Mouse (Mus musculus) MEL (cell line): ENCODE measurements at regions not wholly inside any gene's neighbourhood (a gene's known extent, or its start where the extent isn't known, plus 50 kb on each side); places are given as distances from the start of the nearest gene placed in this dataset.

Source experiments
- DNase-seq: peaks from one replicate; pipeline ENCODE4 v3.0.0; 2011; ENCODE audit warnings: low read depth, low spot score
- H3K27ac ChIP-seq: 2 replicates; pipeline ENCODE4 v1.5.1; 2012; ENCODE audit warnings: low read depth, mild to moderate bottlenecking, control low read depth, low read length, moderate library complexity; ENCODE audit not compliant: control insufficient read depth
- H3K27me3 ChIP-seq, 2 experiments: fragments of 150-350 bp in 1 of 2; sonication (generic) in 1 of 2; 2 replicates each; pipeline ENCODE4 v1.6.1; 2012; ENCODE audit warnings: low read length in 2 of 2, mild to moderate bottlenecking in 2 of 2, improper control_type of control experiment in 1 of 2, moderate library complexity in 1 of 2; ENCODE audit not compliant: insufficient read depth in 2 of 2, control insufficient read depth in 1 of 2
- H3K36me3 ChIP-seq, 2 experiments: 2 replicates each; pipeline ENCODE4 v1.6.1; 2012 to 2014; ENCODE audit warnings: low read length in 2 of 2, improper control_type of control experiment in 1 of 2, inconsistent platforms in 1 of 2, mild to moderate bottlenecking in 1 of 2; ENCODE audit not compliant: insufficient read depth in 2 of 2, control insufficient read depth in 1 of 2
- H3K4me1 ChIP-seq, 2 experiments: fragments of 150-350 bp in 1 of 2; sonication (generic) in 1 of 2; 2 replicates each; pipeline ENCODE4 v1.6.1; 2012; ENCODE audit warnings: low read length in 2 of 2, improper control_type of control experiment in 1 of 2, mild to moderate bottlenecking in 1 of 2; ENCODE audit not compliant: insufficient read depth in 2 of 2, control insufficient read depth in 1 of 2
- H3K4me3 ChIP-seq, 2 experiments: fragments of 150-350 bp in 1 of 2; sonication (generic) in 1 of 2; 2 replicates each; pipeline ENCODE4 v1.5.1; 2012; ENCODE audit warnings: low read depth in 2 of 2, low read length in 2 of 2, mild to moderate bottlenecking in 2 of 2, moderate library complexity in 2 of 2, control low read depth in 1 of 2, improper control_type of control experiment in 1 of 2; ENCODE audit not compliant: control insufficient read depth in 1 of 2, insufficient read depth in 1 of 2
- H3K79me2 ChIP-seq: 2 replicates; pipeline ENCODE4 v1.6.1; 2012; ENCODE audit warnings: mild to moderate bottlenecking, low read length, moderate library complexity; ENCODE audit not compliant: control insufficient read depth, poor library complexity, insufficient read depth
- H3K9ac ChIP-seq: 2 replicates; pipeline ENCODE4 v1.6.1; 2012; ENCODE audit warnings: low read depth, mild to moderate bottlenecking, control low read depth, low read length, moderate library complexity; ENCODE audit not compliant: control insufficient read depth, poor library complexity, severe bottlenecking
- H3K9me3 ChIP-seq: fragments of 150-350 bp; sonication (generic); replicated peaks from 2 replicates; pipeline ENCODE4 v1.6.1; 2012; ENCODE audit warnings: mild to moderate bottlenecking, low read length, improper control_type of control experiment, moderate library complexity; ENCODE audit not compliant: insufficient read depth
- BHLHE40 ChIP-seq: IDR thresholded peaks from 2 replicates; pipeline ENCODE4 v1.6.1; 2012; ENCODE audit warnings: low read depth, mild to moderate bottlenecking, inconsistent platforms, low read length, improper control_type of control experiment, borderline replicate concordance
- CHD2 ChIP-seq: IDR thresholded peaks from 2 replicates; pipeline ENCODE4 v1.6.1; 2011; ENCODE audit warnings: low read length, improper control_type of control experiment
- E2F4 ChIP-seq: IDR thresholded peaks from 2 replicates; pipeline ENCODE4 v1.6.1; 2011; ENCODE audit warnings: low read depth, low read length, improper control_type of control experiment, borderline replicate concordance
- ETS1 ChIP-seq: IDR thresholded peaks from 2 replicates; pipeline ENCODE4 v1.6.1; 2012; ENCODE audit warnings: low read depth, mild to moderate bottlenecking, inconsistent platforms, low read length, improper control_type of control experiment, moderate library complexity
- GATA1 ChIP-seq: IDR thresholded peaks from 2 replicates; pipeline ENCODE4 v1.6.1; 2011; ENCODE audit warnings: low read depth, low read length, improper control_type of control experiment
- HCFC1 ChIP-seq: IDR thresholded peaks from 2 replicates; pipeline ENCODE4 v1.6.1; 2012; ENCODE audit warnings: low read depth, mild to moderate bottlenecking, inconsistent platforms, low read length, improper control_type of control experiment, moderate library complexity
- JUND ChIP-seq: IDR thresholded peaks from 2 replicates; pipeline ENCODE4 v1.6.1; 2011; ENCODE audit warnings: low read depth, mild to moderate bottlenecking, improper control_type of control experiment, low read length
- MAFK ChIP-seq: IDR thresholded peaks from 2 replicates; pipeline ENCODE4 v1.6.1; 2011; ENCODE audit warnings: low read depth, mild to moderate bottlenecking, low read length, improper control_type of control experiment, borderline replicate concordance
- MAZ ChIP-seq: IDR thresholded peaks from 2 replicates; pipeline ENCODE4 v1.6.1; 2012; ENCODE audit warnings: low read depth, mild to moderate bottlenecking, inconsistent platforms, low read length, improper control_type of control experiment
- MEF2A ChIP-seq: IDR thresholded peaks from 2 replicates; pipeline ENCODE4 v1.6.1; 2014; ENCODE audit warnings: low read depth, mild to moderate bottlenecking, inconsistent platforms, low read length, improper control_type of control experiment; ENCODE audit not compliant: poor library complexity, insufficient replicate concordance, severe bottlenecking; ENCODE audit errors: extremely low read depth
- MXI1 ChIP-seq: IDR thresholded peaks from 2 replicates; pipeline ENCODE4 v1.6.1; 2011; ENCODE audit warnings: mild to moderate bottlenecking, low read depth, low read length, improper control_type of control experiment
- NRF1 ChIP-seq: IDR thresholded peaks from 2 replicates; pipeline ENCODE4 v1.6.1; 2014; ENCODE audit warnings: low read depth, mild to moderate bottlenecking, inconsistent platforms, low read length, improper control_type of control experiment, moderate library complexity; ENCODE audit not compliant: poor library complexity, insufficient read depth, severe bottlenecking
- POLR2AphosphoS2 ChIP-seq: IDR thresholded peaks from 2 replicates; pipeline ENCODE4 v1.6.1; 2011; ENCODE audit warnings: low read length, improper control_type of control experiment
- RAD21 ChIP-seq: IDR thresholded peaks from 2 replicates; pipeline ENCODE4 v1.6.1; 2011; ENCODE audit warnings: mild to moderate bottlenecking, low read depth, low read length, improper control_type of control experiment
- TBP ChIP-seq: IDR thresholded peaks from 2 replicates; pipeline ENCODE4 v1.8.0; 2011; ENCODE audit warnings: low read depth, low read length, improper control_type of control experiment
- TCF12 ChIP-seq: IDR thresholded peaks from 2 replicates; pipeline ENCODE4 v1.6.1; 2014; ENCODE audit warnings: low read depth, mild to moderate bottlenecking, inconsistent platforms, low read length, improper control_type of control experiment, moderate library complexity
- UBTF ChIP-seq: IDR thresholded peaks from 2 replicates; pipeline ENCODE4 v1.6.1; 2012; ENCODE audit warnings: low read depth, mild to moderate bottlenecking, inconsistent platforms, low read length, improper control_type of control experiment, moderate library complexity, borderline replicate concordance; ENCODE audit not compliant: insufficient read depth
- USF2 ChIP-seq, 2 experiments: IDR thresholded peaks; 2 replicates each; pipeline ENCODE4 v1.6.1; 2011 to 2012; ENCODE audit warnings: improper control_type of control experiment in 2 of 2, low read length in 2 of 2, borderline replicate concordance in 1 of 2, inconsistent platforms in 1 of 2, low read depth in 1 of 2, mild to moderate bottlenecking in 1 of 2; ENCODE audit not compliant: insufficient read depth in 1 of 2
- ZC3H11A ChIP-seq: IDR thresholded peaks from 2 replicates; pipeline ENCODE4 v1.6.1; 2012; ENCODE audit warnings: low read depth, mild to moderate bottlenecking, inconsistent platforms, low read length, improper control_type of control experiment
- ZKSCAN1 ChIP-seq: IDR thresholded peaks from 2 replicates; pipeline ENCODE4 v1.6.1; 2012; ENCODE audit warnings: low read depth, mild to moderate bottlenecking, inconsistent platforms, low read length, improper control_type of control experiment, moderate library complexity
- ZMIZ1 ChIP-seq: IDR thresholded peaks from 2 replicates; pipeline ENCODE4 v1.6.1; 2012; ENCODE audit warnings: low read depth, mild to moderate bottlenecking, inconsistent platforms, low read length, improper control_type of control experiment, moderate library complexity
- ZNF384 ChIP-seq: IDR thresholded peaks from 2 replicates; pipeline ENCODE4 v1.6.1; 2012; ENCODE audit warnings: low read depth, mild to moderate bottlenecking, inconsistent platforms, low read length, improper control_type of control experiment

DNA sequence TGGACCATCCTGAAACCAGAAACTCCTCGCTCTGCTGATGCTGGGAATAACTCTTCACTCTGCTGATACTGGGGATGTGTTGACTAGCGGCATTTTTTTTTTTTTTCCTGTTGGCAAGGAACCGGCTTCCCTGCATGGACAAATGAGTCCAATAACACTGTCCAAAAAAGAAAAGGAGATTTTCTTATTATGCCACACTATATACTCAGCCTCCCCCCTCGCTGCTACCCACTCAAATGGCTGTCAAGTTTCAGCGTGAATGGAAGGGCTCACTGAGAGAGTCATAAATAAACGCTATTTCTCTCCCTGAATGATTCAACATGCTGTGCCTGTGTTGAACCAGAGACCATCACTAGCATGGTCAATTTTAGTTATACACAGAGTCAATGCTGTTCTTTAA is 489.2 kb upstream of the Arid1b start:
- Histone ChIP-seq H3K4me3 (no peak overlapping the region), H3K36me3 (no peaks in the 10 kb centered on the region), H3K27me3 (no peaks in the 10 kb centered on the region)
- TF ChIP-seq JUND (no peak), CHD2 (no peak), TBP (no peak), NRF1 (no peak), MEF2A (no peak), BHLHE40 (no peak), ZKSCAN1 (no peak), MAZ (no peak), USF2 (IDR thresholded peaks at IDR 0.05; ENCODE audit: borderline replicate concordance in 1 of 2, insufficient read depth in 1 of 2, low read depth in 1 of 2, low read length in 2 of 2) (no peak), ETS1 (no peak), ZC3H11A (no peak), ZNF384 (no peak), TCF12 (no peak), MXI1 (no peak), E2F4 (no peak), ZMIZ1 (no peak), RAD21 (no peak), HCFC1 (no peak), UBTF (no peak), GATA1 (no peak)
- TF ChIP-seq, all 39 proteins: peak for 0
- H3K79me2 ChIP-seq, result no peaks in the 10 kb centered on the region
- no peak overlapping the region for H3K27ac ChIP-seq
- H3K9me3 ChIP-seq, result no peaks in the 10 kb centered on the region
- no peaks in the 10 kb centered on the region for H3K4me1 ChIP-seq
- DNase-seq, result no peak
- no peak overlapping the region for H3K9ac ChIP-seq

DNA sequence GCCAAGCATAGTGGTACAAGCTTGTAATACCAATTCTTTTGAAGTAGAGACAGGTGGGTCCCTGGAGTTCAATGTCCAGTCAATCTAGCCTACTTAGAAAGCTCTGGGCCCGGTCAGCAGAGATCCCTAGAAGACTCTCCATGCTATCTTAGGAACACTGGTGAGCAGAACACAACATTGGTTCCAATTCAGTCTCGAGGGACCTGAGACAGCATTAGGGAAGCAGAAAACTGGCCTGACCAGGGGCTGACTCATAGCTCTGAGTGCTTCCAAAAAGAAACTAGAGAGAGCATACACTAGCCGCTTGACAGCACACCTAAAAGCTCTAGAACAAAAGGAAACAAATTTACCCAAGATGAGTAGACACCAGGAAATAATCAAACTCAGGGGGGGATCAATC is 484.6 kb upstream of the Arid1b start:
- TF ChIP-seq MAZ (no peak), GATA1 (no peak), MAFK (no peak), POLR2AphosphoS2 (no peak), E2F4 (no peak), JUND (no peak)
- no peak for DNase-seq
- H3K27ac ChIP-seq, result no peak overlapping the region
- H3K27me3 ChIP-seq, result no peaks in the 10 kb centered on the region
- H3K4me3 ChIP-seq, result no peak overlapping the region
- H3K79me2 ChIP-seq, result no peaks in the 10 kb centered on the region
- H3K9me3 ChIP-seq, result no peaks in the 10 kb centered on the region
- no peaks in the 10 kb centered on the region for H3K4me1 ChIP-seq
- H3K36me3 ChIP-seq, result no peaks in the 10 kb centered on the region
- no peak overlapping the region for H3K9ac ChIP-seq
